Mouse (Mus musculus) gonadal fat pad, adult 2 months (tissue): Measurements from ENCODE around the gene Hmbs. TPM values are rescaled to one million over a fixed set of nuclear protein-coding genes. Genes with fewer than 3 reads are reported as not detected.
A peak's percentile ranks its signal among the peaks of the same experiment; 100 is the strongest.
"Not testable (repeated sequence)": the region's sequence is repeated elsewhere in the genome, so short reads cannot be mapped to it uniquely, and the experiment has no call there.

Experiments used
- DNase-seq: peaks from one replicate; pipeline ENCODE4 v3.0.0-alpha.2; 2012; ENCODE audit warnings: low read depth
- polyA plus RNA-seq: library from polyadenylated mRNA; depleted of rRNA; stranded (reverse); fragments of >200 nt; gene quantifications from 2 replicates; pipeline ENCODE4 v1.2.3, GENCODE M21; 2012; rRNA removed

Hmbs gene
- polyA plus RNA-seq, result 65.2 and 74.7 TPM in 2 replicates

DNA sequence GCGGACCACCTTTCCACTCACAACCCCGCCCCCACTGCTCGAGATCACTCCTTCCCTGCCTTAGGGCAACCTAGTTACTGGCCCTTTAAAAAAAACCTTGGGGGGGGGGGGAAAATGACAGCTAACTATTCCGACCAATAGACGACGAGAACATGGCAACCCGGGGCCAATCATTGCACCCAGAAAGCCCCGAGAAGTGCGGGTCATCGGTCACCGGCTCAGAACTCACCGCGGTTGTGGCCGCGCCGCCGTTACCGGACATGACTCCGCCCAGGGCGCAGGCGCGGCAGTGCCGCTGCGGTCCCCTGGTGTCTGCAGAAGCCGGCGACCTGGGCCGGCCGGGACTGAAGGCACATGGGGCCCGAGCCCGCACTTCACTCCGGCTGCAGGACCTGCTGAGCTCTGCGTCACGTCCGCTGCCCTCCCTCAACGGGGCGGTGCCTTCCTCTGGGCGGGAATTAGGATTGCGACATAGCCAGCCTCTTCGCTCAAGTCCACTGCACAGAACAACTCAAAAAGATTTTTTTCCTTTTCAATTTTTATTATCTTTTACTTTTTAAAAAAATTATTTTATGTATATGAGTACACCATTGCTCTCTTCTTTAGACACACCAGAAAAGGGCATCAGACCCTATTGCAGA, at the start of gene Hmbs:
Hmbs (minus strand) TSS at position 448 of the 641 bp plus-strand sequence.
- peak; percentile 62 for DNase-seq

DNA sequence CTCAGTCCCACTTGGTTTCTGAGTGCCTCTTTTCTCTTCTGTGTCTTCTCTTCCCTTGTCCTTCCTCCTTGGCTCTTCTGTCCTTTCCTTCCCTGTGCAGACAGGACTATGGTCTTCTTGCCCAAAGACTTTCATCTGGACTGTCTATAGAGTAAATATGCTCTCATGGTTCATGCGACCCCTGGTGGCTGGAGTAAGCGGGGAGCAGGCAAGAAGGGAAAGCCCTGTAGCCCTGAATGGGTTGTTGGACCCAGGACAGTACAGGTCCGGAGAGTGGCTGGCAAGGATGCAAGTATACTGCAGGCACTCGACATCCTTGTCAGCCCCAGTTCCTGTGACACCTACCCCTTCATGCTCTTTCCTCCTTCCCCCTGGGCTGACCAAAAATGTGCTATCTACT, 47.4 kb upstream of the Hmbs start:
- no peak for DNase-seq

DNA sequence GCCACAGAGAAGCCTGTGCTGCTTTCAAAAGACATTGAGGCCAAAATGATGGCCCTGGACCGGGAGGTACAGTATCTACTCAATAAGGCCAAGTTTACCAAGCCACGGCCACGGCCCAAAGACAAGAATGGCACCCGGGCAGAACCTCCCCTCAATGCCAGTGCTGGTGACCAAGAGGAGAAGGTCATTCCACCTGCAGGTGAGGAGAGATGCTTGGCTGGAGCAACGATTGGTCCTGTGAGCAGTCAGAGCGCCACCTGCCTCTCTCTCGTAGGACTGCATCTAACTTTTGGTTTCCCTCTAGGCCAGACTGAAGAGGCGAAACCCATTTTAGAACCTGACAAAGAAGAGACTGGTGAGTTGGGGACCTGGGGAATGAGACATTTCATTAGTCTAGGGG, 45.2 kb upstream of the Hmbs start:
- DNase-seq, result no peak

DNA sequence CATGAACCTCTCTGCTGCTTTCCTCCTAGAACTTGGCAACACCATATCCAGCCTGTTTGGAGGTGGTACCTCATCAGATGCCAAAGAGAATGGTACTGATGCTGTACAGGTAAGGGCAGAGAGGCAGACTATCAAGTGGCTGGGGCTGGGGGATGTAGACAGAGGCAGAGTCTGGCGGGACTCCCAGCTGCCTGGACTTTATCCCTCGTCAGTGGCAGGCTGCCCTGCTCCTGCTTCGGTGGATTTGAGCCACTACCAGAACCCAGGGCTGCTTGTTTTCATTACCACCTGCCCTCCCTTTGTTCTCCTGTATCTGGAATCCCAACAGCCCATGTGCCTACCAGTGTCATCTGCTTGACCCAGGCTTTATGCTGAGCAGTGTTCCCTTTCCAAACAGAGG, 43.2 kb upstream of the Hmbs start:
- no peak for DNase-seq

DNA sequence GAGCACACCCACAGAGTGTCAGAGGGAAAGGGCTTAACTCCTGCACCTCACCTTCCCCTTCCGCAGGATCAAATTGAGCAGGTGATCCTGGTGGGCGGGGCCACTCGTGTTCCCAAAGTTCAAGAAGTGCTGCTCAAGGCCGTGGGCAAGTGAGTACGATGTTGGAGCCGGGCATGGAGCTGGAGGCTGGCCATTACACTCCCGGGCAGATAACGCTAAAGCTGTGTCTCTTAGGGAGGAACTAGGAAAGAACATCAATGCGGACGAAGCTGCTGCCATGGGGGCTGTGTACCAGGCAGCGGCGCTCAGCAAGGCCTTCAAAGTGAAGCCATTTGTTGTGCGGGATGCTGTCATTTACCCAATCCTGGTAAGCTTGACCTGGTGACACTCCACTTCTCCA, 40.6 kb upstream of the Hmbs start:
- no peak for DNase-seq

DNA sequence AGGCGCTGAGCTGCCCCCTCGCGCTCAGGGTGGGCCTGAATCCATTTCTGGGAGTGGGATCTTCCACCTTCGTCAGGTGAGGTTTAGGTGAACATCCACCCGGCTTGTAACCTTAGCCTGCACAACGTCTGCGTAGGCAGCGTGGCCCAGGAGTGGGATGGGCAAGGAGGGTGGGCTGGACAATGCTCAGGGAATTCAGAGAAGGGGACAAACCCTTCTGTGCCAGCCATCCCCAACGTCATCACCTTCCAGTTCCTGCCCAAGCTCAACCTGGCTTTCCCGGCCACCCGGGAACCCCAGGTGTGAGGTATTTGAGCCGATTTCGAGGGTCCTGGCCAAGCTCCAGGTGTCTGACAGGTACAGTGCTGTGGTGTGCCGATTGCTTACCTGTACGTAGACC, 35.8 kb upstream of the Hmbs start:
- DNase-seq, result no peak

DNA sequence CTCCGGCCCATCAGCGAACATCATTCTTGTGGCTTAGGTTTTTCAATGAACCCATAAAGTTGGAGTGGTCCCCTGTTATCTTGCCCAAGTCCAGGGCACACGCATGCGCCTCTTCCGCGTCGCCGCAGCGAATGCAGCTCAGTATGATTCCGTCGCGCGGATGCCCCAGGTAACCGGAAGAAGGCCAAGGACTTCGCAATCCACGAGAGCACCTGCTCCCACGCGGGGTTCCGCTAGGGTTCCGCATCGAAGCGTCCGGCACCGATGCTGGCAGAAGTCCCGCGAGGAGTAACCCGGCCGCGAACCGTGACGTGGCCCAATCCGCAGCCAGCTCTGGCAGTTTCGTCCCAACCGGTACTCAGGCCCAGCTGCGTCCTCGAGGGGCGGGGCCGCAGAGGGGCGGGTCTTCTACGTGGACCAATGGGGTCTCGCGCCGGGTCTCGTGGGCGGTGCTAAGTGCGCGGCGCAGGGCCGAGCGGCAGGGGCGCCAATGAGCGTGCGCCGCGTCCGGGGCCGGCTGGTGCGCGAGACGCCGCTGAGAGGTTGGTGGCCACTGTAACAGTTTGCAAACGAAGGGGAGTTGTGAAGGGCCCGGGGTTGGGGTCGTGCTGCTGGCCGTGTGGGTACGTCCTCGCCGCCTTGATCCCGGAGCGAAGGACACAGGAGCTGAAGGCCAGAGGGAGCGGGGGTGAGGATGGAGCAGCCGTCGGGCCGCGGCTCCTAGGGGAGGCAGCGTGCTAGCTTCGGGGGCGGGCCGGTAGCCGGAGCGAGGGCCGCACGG, 35.2 kb upstream of the Hmbs start, which contains the start of gene Hyou1:
Hyou1 (plus strand) TSS at position 437 of the 781 bp plus-strand sequence.
- DNase-seq, result no peak

DNA sequence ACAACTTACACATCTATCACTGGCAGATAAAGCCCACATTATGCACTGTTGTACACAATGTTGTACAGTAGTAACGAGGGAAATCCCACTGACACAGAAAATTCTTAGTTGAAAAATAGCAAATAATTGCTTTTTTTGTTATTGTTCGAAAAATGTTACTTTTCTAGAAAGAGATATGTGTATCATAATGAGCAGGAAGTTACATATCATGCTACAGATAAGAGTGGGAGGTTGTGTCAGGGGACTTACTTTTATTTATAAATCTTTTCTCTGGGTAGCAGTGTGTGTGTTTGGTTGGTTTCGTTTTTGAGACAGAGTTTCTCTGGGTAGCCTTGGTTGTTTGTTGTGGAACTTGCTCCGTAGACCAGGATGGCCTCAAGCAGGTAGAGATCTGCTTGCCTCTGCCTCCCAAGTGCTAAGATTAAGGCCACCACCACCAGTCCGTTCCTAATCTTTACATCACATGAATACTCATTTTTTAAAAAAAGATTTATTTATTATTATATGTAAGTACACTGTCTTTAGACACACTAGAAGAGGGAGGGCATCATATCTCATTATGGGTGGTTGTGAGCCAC, 34.2 kb upstream of the Hmbs start:
- DNase-seq, result no peak

DNA sequence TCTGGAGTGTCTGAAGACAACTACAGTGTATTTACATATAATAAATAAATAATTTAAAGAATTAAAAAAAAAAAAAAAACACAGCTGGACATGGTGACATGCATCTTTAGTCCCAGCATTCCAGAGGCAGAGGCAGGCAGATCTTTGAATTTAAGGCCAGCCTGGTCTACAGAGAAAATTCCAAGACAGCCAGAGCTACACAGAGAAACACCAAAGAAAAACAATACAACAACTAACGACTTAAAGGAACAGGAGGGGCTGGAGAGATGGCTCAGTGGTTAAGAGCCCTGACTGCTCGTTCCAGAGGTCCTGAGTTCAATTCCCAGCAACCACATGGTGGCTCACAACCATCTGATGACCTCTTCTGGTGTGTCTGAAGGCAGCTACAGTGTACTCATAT, 33.3 kb upstream of the Hmbs start:
- DNase-seq, result not testable (repeated sequence)

DNA sequence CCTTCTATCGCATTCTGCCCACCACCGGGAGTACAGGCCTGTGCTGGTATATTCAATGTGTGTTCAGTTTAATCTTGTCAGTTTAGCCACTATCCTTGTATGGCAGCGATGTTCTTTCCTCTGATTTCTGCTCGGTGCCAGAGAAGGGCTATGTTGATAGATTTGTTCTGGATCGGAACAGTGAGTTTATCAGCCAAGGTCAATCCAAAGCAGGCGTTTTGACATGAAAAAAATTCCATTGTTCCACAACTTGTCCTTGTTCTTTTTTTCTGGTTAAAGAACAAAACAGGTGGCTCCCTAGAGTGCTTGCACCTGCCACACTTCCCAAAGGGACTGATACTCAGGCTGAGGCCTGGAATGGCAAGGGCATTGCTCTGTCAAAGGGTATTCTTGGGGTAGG, 32.1 kb upstream of the Hmbs start:
- DNase-seq, result no peak

DNA sequence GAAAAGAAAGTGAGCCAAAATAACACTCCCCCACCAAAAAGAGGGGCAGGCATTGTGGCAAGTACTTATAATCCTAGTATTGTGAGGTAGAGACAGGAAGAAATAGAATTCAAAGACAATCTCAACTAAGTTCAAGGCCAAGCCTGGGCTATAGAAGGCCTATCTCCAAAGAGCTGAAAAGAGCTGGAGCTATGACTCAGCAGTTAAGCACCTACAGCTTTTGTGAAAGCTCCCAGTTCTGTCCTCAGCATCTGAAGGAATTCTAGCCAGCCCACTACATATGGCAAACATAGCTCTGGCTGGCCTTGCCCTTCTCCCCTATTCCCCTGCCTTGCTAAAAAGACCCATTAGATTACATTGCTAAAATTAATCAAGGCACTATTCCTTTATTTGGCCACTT, 29.4 kb upstream of the Hmbs start:
- DNase-seq, result no peak

DNA sequence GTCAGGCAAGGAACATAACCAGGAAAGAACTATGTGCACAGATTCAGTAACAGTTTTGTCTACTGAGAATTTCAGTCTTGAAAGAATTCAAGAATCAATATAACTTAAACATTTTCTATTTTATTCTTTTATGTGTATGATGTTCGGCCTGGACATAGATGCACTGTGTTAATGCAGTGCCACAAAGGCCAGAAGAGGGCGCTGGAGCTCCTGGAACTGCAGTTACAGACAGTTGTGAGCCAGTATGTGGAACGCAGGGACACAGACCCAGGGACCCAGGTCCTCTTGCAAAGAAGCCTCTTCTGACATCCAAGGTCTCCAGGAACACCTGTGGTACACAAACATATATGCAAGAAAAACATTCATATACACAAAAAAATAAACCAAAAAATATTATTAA, 20.5 kb upstream of the Hmbs start:
- DNase-seq, result no peak

DNA sequence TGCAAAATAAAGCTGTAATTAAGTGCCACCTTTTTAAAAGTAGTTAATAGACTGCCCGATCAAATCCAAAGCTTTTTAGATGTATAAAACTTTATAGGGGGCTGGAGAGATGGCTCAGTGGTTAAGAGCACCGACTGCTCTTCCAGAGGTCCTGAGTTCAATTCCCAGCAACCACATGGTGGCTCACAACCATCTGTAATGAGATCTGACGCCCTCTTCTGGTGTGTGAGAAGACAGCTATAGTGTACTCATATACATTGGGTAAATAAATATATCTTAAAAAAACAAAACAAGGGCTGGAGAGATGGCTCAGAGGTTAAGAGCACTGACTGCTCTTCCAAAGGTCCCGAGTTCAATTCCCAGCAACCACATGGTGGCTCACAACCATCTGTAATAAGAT, 17.9 kb upstream of the Hmbs start:
- DNase-seq, result not testable (repeated sequence)

DNA sequence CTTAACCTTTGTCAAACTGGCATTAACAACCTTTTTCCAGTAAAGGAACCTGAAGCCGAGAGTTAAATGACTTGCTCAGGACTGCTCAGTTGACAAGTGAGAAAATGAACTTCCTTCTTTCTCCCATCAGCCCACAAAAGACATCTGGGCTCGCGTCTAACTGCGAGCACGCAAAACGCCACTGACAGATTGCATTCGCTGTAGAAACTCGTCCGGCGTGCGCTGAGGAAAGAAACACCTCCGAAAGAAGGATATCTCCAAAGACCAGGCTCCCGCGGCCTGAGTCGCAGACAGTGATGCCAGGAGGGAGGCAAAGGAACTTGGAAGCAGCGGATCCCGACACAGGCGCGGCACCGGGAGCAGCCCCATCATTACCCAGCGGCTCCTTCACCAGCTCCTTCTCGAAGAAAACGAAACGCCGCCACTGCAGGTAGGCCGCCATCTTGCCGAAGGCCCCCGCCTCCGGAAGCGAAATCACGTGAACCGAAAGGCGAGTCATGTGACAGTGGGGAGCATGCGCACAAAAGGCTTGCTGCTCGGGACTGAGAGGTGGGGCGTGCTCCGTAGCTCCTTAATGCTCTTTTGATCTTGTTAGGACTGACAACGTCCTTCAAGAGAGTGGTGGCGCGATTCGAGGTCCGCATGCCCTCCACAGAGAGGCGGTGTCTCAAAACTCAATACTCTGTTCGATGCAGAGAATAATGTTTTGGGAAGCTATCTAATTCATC, 17.3 kb upstream of the Hmbs start, which contains the start of gene Vps11:
Vps11 (minus strand) TSS at position 481 of the 728 bp plus-strand sequence.
- DNase-seq, result peak; percentile 61

DNA sequence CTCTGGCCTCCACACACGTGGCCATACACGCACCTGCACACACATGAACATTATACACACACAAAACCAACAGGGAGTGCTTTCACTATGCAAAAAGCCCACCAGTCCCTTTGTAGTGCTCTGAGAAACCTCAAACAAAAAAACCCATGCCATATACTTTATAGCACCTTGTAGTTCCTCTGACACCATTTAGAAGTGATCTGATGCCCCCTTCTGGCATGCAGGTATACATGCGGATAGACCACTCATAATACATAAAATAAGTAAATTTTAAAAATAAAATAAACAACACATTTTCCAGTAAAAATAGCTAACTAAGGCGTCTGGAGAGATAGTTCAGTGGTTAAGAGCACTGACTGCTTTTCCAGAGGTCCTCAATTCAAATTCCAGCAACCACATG, 13.2 kb upstream of the Hmbs start:
- no peak for DNase-seq

DNA sequence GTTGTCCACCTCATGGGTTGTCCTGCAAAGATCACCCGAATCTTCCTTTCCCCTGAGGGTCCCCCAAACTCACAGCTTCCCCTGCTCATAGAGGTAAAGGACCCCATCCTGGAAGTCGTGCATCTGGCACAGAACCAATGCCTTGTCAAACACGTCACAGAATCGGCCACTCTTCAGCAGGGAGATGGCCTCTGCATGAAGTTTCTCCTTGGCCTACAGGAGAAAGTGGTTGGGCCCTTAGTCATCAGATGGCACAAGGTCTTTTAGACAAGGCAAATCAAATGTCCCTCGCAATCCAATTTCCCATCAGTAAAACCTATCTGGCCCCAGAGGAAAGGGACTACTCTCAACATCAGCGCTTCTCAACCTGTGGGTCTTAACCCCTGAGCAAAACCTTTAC, 9.1 kb upstream of the Hmbs start:
- no peak for DNase-seq

DNA sequence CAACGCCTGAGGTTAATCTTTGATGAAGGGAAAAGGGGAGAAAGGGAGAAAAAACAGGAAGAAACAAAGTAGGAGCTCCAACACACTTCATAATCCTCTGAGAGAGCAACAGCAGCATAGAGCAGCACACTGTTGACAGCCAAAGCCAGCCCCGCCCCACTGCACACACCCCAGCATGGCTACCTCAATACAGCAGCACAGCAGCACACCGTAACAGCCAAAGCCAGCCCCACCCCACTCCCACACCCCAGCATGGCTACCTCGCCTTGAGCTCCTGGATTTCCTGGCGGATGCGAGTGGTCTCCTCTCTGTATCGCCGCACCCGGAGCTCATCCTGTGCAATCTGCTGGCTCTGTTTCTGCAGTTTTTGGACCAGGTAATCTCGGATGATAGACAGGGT, 8.3 kb upstream of the Hmbs start:
- DNase-seq, result no peak

DNA sequence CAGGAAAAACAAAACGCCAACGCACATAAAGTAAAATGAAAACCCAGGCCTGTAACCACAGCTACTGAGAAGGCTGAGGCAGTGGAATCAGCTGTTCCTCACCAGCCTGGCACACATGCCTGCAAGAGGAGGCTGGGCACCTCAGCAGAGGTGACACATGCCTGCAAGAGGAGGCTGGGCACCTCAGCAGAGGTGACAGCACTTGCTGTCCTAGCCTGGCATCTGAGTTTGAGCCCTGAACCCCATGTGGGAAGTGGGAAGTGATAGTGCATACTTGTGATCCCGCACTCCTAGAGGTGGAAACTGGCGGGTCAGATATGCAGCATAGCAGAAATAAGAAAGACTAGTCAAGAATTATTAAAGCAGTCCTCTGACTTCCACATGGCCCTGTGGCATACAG, 7.4 kb upstream of the Hmbs start:
- DNase-seq, result no peak

DNA sequence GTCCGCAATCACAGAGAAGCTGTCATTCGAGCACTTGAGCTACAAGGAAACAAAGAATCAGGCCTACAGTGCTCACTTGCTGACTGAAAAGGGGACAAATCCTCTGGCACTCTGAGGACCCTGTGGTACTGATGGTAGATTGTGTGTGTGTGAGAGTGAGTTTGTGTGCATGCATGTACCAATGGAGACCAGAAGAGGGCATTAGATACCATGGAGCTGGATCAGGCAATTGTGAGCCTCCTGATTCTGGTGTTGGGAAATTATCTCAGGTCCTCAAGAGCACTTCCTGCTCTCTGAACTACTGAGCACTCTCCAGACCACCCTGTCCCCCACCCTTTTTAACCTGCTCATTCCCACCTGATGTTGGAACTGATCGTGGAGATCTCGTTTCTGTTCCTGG, 4.5 kb upstream of the Hmbs start:
- no peak for DNase-seq

DNA sequence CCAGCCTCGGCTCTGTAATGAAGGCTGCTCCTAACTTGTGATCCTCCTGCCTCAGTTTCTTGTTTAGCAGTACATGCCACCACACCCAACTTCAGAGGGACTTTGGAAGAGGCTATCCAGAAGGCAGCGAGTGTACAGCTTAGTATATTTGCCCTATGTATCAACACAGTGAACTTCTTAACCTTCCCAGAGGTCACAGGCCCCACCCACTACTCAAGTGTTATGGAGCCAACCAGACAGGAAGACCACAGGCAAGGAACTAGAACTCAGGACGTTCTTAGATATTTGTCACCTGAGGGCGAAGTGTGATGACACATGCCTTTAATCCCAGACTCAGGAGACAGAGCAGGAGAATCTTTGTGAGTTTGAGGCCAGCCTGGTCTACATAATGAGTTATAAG, 3.6 kb upstream of the Hmbs start:
- no peak for DNase-seq

DNA sequence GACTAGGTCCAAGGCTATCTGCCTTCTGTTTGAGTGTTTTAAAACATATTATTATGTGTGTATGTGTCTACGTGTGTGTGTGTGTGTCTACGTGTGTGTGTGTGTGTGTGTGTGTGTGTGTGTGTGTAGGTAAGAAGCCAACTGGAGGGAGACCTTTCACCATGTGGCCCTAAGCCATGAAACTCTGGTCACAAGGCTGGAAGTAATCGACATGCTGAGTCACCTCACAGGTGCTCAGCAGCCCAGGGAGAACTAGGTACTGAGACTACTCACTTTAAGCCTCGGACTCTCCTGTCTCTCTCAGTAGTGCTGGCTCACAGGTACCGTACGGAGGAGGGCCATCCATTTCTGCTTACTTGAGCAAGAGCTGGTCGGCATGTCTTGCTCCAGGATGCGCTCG, 3.1 kb upstream of the Hmbs start:
- DNase-seq, result no peak
